In the genomic region with DNA sequence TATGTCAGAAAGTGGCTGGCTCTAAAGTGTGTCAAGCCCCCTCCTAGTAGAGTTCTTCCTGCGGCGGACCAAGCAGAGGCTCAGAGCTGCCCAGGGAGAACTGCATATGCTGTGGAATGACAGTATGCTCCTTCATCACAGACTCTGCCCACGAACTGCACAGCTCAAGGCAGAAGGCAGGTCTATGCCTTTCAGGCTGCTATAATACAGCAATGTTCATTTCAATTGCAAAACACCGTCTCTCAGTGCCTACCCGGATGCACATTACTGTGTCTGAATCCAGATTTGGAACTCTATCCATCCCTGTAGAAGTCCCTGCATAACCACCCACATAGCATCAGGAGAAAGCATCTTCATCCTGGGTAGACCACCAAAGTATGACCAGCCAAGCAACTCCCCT, we compare ENCODE assay signal across 16 mouse cellular contexts.
"Had no signal": no experiment of that assay in that cellular context is flagged by ENCODE, and none has a peak within 500 bp of the region (broad histone marks: within the 10 kb centered on the region; RNA-seq: fewer than 3 reads in every experiment).

No protein-coding gene starts in this region.

- H3K9me3 ChIP-seq: neural tube, embryonic 13.5 days; neural tube, embryonic 15.5 days; stomach, embryonic 15.5 days had no signal

- H3K27me3 ChIP-seq: neural tube, embryonic 13.5 days; neural tube, embryonic 15.5 days; stomach, embryonic 15.5 days had no signal

- H3K4me3 ChIP-seq: neural tube, embryonic 13.5 days; neural tube, embryonic 15.5 days; stomach, embryonic 15.5 days had no signal

- H3K9ac ChIP-seq: neural tube, embryonic 13.5 days; neural tube, embryonic 15.5 days; stomach, embryonic 15.5 days had no signal

- DNase-seq: retina, postnatal 1 day; right cerebral cortex, adult 18-20 months; right cerebral cortex, postnatal 14 days; right cerebral cortex, postnatal 25 days; right cerebral cortex, postnatal 4 days; spleen, adult 18-20 months; thymus, adult 18-20 months; thymus, adult 2 months; thymus, postnatal 14 days; thymus, postnatal 25 days; thymus, postnatal 36 days; thymus, postnatal 4 days had no signal

- H3K27ac ChIP-seq: neural tube, embryonic 13.5 days; neural tube, embryonic 15.5 days; stomach, embryonic 15.5 days; stomach, postnatal 0 days had no signal

- H3K4me1 ChIP-seq: neural tube, embryonic 13.5 days; neural tube, embryonic 15.5 days; stomach, embryonic 15.5 days had no signal

- H3K4me2 ChIP-seq: neural tube, embryonic 13.5 days; neural tube, embryonic 15.5 days; stomach, embryonic 15.5 days had no signal
